Mouse (Mus musculus) G1E (cell line): ENCODE data around the gene Tmem132d. TPM values are rescaled to one million over a fixed set of nuclear protein-coding genes. Genes with fewer than 3 reads are reported as not detected.

Experiments
- ATAC-seq: 2 replicates; pipeline ENCODE4 v1.8.0; 2016; ENCODE audit warnings: mild to moderate bottlenecking; ENCODE audit not compliant: insufficient number of reproducible peaks, poor library complexity, low FRiP score, severe bottlenecking; ENCODE audit errors: extremely low read depth
- DNase-seq: peaks from one replicate; pipeline ENCODE4 v3.0.0; 2012; ENCODE audit warnings: low spot score
- H3K27me3 ChIP-seq: 2 replicates; pipeline ENCODE4 v1.6.1; 2012; ENCODE audit warnings: mild to moderate bottlenecking, low read length, inconsistent platforms; ENCODE audit not compliant: insufficient read depth
- H3K36me3 ChIP-seq: replicated peaks from 2 replicates; pipeline ENCODE3; 2012; ENCODE audit warnings: mild to moderate bottlenecking, inconsistent platforms
- H3K4me1 ChIP-seq: 2 replicates; pipeline ENCODE4 v1.6.1; 2012; ENCODE audit warnings: low read depth, low read length, inconsistent platforms, mixed read lengths; ENCODE audit not compliant: insufficient read depth
- H3K4me3 ChIP-seq: 2 replicates; pipeline ENCODE4 v1.5.1; 2012; ENCODE audit warnings: low read depth, mild to moderate bottlenecking, inconsistent platforms, low read length, moderate library complexity, mixed read lengths
- H3K9me3 ChIP-seq: replicated peaks from 2 replicates; pipeline ENCODE4 v1.6.1; 2012; ENCODE audit warnings: inconsistent platforms
- CTCF ChIP-seq: IDR thresholded peaks from 2 replicates; pipeline ENCODE4 v1.5.1; 2012; ENCODE audit warnings: low read depth, low read length, inconsistent platforms, mixed read lengths
- GATA1 ChIP-seq: IDR thresholded peaks from 2 replicates; pipeline ENCODE4 v1.6.1; 2012; ENCODE audit warnings: borderline replicate concordance, low read length, inconsistent platforms, mixed read lengths
- GATA2 ChIP-seq: IDR thresholded peaks from 2 replicates; pipeline ENCODE4 v1.6.1; 2012; ENCODE audit warnings: low read depth, low read length, inconsistent platforms, borderline replicate concordance
- POLR2AphosphoS5 ChIP-seq: IDR thresholded peaks from 2 replicates; pipeline ENCODE4 v1.6.1; 2012; ENCODE audit warnings: low read depth, low read length, inconsistent platforms; ENCODE audit not compliant: insufficient replicate concordance
- TAL1 ChIP-seq: conservative IDR thresholded peaks from 2 replicates; pipeline ENCODE4 v1.6.1; 2012; ENCODE audit warnings: low read depth, low read length, inconsistent platforms, mixed read lengths
- polyA plus RNA-seq: library from polyadenylated mRNA; stranded (reverse); fragments of >175 nt; gene quantifications from 2 replicates; pipeline ENCODE4 v1.2.3, GENCODE M21; 2012
- total RNA-seq, 2 experiments: library from RNA; stranded (forward) in 1 of 2; stranded (reverse) in 1 of 2; fragments of 200-1000 nt in 1 of 2; fragments of >200 nt in 1 of 2; fragmentation: Nextera tagmentation in 1 of 2; gene quantifications; 2 replicates each; pipeline ENCODE4 v1.2.3; 2014 to 2017

The Tmem132d gene
- total and polyA plus RNA-seq, 3 experiments, result 0.11 TPM; not detected in 2

GRCm38 (mm10) chr5:127926686-127927085, 506.2 kb downstream of the Tmem132d start:
- Histone ChIP-seq H3K9me3 (peaks cover 57% of the 10 kb centered on the region), H3K36me3 (no peaks in the 10 kb centered on the region), H3K4me1 (no peaks in the 10 kb centered on the region), H3K27me3 (no peaks in the 10 kb centered on the region), H3K4me3 (no peak overlapping the region)
- DNase-seq, result no peak
- TF ChIP-seq GATA1 (no peak), TAL1 (no peak), GATA2 (no peak), POLR2AphosphoS5 (no peak), CTCF (no peak)
- ATAC-seq, result no peak

- TF ChIP-seq POLR2AphosphoS5, result no peak
- no peak for TF ChIP-seq CTCF
- no peak for TF ChIP-seq GATA1
- no peak for TF ChIP-seq TAL1
- TF ChIP-seq GATA2, result no peak
- no peaks in the 10 kb centered on the region for H3K4me1 ChIP-seq
- peaks cover 60% of the 10 kb centered on the region for H3K9me3 ChIP-seq
- ATAC-seq (no peak), DNase-seq (no peak)
- H3K27me3 ChIP-seq, result no peaks in the 10 kb centered on the region
- H3K4me3 ChIP-seq, result no peak overlapping the region
- no peaks in the 10 kb centered on the region for H3K36me3 ChIP-seq
These were observed 508.8 kb downstream of the Tmem132d start for GRCm38 (mm10) chr5:127924106-127924505.

GRCm38 (mm10) chr5:127919171-127919570, 513.7 kb downstream of the Tmem132d start:
- peaks cover 82% of the 10 kb centered on the region for H3K9me3 ChIP-seq
- DNase-seq (no peak), ATAC-seq (no peak)
- no peaks in the 10 kb centered on the region for H3K36me3 ChIP-seq
- H3K4me1 ChIP-seq, result no peaks in the 10 kb centered on the region
- no peaks in the 10 kb centered on the region for H3K27me3 ChIP-seq
- no peak overlapping the region for H3K4me3 ChIP-seq
- no peak for TF ChIP-seq GATA1

DNA sequence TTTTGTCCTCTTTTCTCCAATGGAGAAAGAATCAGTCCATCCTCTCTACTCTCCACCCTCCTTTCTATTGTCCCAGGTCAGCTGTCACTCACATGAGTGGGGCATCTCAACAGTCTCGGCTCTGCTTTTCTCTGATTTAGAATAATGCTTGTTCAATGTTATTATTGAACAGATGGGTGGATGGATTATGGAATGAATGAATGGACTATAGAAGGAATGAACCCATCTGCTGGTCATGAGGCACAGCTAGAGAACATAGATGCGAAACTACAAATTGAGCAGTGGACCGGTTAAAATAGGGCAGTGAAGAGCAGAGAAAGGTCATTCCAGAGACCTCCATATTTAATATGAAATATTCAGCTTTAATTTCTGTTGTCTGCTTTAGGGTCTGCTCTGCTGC, 514.5 kb downstream of the Tmem132d start:
- H3K36me3 ChIP-seq, result no peaks in the 10 kb centered on the region
- peaks cover 86% of the 10 kb centered on the region for H3K9me3 ChIP-seq
- no peak for DNase-seq
- no peaks in the 10 kb centered on the region for H3K27me3 ChIP-seq
- ATAC-seq, result no peak
- no peaks in the 10 kb centered on the region for H3K4me1 ChIP-seq
- no peak overlapping the region for H3K4me3 ChIP-seq
- TF ChIP-seq GATA1 (no peak), TAL1 (no peak), GATA2 (no peak), POLR2AphosphoS5 (no peak), CTCF (no peak)

GRCm38 (mm10) chr5:127914157-127914556, 518.7 kb downstream of the Tmem132d start:
- Histone ChIP-seq H3K9me3 (peaks cover 82% of the 10 kb centered on the region), H3K4me3 (no peak overlapping the region)

DNA sequence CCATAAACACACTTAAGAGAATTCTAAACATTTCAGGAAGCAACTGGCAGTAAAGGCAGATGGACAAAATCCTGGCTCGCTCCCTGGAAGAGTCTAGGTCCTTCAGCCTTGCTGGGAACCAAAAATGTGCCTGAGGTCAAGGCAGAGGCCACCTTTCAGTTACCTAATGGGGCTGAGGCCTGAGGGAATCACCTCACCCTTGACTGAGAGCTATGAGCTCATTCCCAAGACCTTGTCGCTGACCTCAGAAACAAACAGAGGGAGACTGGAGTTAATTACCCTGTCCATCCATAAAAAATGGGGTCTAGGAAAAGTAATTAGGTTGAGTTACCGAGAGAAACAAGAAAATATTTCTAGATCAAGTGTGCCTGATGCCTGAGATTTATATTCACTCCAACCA, 521.3 kb downstream of the Tmem132d start:
- Histone ChIP-seq H3K9me3 (peaks cover 71% of the 10 kb centered on the region), H3K4me3 (no peak overlapping the region), H3K27me3 (no peaks in the 10 kb centered on the region), H3K4me1 (no peaks in the 10 kb centered on the region), H3K36me3 (no peaks in the 10 kb centered on the region)
- ATAC-seq (no peak), DNase-seq (no peak)
- TF ChIP-seq POLR2AphosphoS5 (no peak), CTCF (no peak), GATA2 (no peak), TAL1 (no peak), GATA1 (no peak)

More at GRCm38 (mm10) chr5:127914157-127914556, 518.7 kb downstream of the Tmem132d start:
- Histone ChIP-seq H3K4me1 (no peaks in the 10 kb centered on the region), H3K36me3 (no peaks in the 10 kb centered on the region), H3K27me3 (no peaks in the 10 kb centered on the region)
- TF ChIP-seq GATA2 (no peak), TAL1 (no peak), CTCF (no peak), GATA1 (no peak), POLR2AphosphoS5 (no peak)
- DNase-seq (no peak), ATAC-seq (no peak; the same call in 1 of the 2 replicates)

DNA sequence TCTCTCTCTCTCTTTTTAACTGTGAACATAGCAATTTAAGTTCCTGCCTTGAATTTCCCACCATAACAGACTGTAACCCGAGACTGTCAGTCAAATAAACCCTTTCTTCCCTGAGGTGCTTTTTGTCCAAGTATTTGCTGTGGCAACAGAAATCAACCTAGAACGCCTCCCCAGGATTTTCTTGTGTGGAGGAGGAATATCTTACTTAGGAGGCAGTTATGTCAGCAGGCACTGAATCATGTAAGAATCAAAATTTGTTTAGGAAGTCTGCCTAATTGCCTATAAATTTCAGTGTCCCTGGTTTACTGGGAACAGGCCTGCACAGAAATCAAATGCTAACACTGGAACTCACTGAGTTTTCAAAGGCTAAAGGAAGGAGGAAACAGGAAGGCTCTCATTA, 522.5 kb downstream of the Tmem132d start:
- no peaks in the 10 kb centered on the region for H3K36me3 ChIP-seq
- H3K4me1 ChIP-seq, result no peaks in the 10 kb centered on the region
- no peaks in the 10 kb centered on the region for H3K27me3 ChIP-seq
- TF ChIP-seq GATA2 (no peak), TAL1 (no peak), GATA1 (no peak), CTCF (no peak), POLR2AphosphoS5 (no peak)
- no peak overlapping the region for H3K4me3 ChIP-seq
- no peak for DNase-seq
- H3K9me3 ChIP-seq, result peaks cover 71% of the 10 kb centered on the region
- ATAC-seq, result no peak
